Mouse (Mus musculus): ENCODE data around the gene Aldh1b1.
A peak's percentile ranks its signal among the peaks of the same experiment; 100 is the strongest.

The Aldh1b1 gene

DNA sequence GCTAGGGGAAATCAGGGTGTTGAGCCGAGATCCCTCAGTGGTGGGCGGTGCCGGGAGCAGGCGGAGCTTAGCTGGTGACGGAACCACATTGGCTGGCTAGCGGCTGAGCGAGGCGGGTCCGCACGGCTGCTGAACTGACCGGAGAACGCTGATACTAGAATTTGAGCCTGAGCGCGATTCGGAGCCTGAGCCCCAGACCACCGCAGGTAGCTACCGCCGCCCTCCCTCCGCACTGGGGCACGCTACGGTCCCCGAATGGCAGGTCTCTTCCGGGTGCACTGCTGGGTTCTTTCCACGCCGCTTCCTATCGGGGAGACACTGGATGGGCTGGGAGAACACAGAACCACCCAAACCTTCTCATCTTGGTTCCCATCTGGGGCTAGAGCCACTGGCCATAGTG is at the start of gene Aldh1b1:
Aldh1b1 (plus strand) TSS at position 59 of the 400 bp plus-strand sequence.
- peak; percentile 83 for DNase-seq

DNA sequence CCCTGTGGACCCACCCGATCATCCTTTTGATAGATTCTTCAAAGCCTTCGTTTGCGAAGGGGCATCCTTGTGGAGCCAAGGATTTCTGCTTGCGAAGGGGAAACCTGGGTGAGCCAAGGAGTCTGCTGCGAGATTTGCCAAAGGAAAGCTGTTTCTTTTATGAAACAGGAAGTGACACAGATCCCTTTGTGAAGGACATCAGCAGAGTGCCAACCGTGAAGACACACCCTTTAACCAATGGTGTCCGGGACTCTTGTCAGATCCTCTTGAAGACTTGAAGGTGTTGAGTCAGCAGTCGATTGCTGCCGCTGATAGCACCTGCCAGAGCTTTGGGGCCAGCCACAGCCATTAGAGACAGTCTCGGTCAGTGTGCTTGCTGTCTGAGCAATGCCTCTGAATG is 49.4 kb upstream of the Aldh1b1 start:
- DNase-seq = no peak

DNA sequence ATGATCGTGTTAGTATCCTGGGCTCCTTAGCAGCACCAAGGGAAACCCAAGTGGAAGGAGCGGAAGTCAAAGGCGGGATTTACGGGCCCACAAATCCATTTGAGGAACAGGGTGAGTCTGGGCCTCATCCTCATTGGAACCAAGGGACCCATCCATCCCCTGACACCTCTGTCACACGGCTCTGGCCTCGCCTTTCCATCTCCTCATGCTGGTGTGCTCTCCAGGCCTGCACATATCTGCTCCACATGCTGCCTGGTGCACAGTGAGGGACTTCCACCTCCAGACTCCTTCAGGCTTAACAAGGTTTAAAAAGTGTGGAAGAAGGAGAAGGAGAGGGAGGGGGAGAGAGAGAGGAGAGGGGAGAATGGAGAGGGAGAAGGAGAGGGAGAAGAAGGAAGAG is 48.3 kb upstream of the Aldh1b1 start:
- DNase-seq = no peak

DNA sequence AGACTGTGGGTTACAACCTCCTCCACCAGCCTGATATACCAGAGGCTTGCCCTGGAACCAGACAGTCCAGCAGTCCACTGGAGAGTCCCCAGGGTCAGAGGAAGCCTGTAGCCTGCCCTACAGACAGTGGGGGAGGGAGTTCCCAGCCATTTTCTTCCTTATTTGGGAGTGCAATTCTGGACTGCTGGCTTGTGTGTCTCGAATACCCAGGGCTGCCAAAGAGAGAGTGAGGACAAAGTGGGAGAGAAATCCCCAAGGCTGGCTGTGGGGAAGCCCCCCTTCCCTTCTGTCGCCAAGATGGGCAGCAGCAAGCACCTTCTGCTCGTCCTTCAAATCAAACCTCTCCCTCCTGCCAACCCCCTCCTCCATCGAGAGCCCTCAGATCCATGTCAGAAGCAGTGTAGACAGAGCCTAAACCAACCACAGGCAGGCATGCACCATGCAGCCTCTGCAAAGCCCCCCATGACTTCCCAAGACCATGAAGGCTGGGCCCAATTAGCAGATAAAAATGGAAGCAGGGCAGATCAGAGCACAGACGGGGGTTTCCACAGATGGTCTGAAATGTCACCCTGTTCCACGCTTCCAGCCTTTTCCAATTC is 45.5 kb upstream of the Aldh1b1 start:
- DNase-seq = no peak

GRCm38 (mm10) chr4:45754171-45754570 is 44.7 kb upstream of the Aldh1b1 start:
- no peak for DNase-seq

GRCm38 (mm10) chr4:45755097-45755496 is 43.7 kb upstream of the Aldh1b1 start:
- no peak for DNase-seq

- peak; percentile 28 for DNase-seq
These were observed 42.9 kb upstream of the Aldh1b1 start for GRCm38 (mm10) chr4:45755881-45756280.

DNA sequence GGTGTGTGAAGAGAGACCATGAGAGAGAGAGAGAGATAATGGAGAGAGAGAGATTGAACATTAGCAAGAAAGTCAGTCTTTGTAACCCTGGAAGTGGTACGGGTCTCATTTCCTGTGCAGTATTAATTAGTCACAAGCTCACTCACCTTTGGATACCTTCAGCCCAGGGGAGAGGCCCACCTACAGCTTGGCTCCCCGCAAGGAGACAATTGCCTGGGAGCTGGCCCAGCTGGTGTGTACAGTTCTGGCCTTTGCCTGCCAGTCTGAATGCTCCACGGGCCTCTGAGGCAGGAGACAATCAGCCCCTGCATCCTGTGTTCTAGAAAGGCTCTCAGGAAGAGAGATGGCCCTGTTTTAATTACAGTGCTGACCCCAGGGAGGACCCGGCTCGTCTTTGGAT is 40.9 kb upstream of the Aldh1b1 start:
- DNase-seq = no peak

- DNase-seq = no peak
These were observed 39.4 kb upstream of the Aldh1b1 start for GRCm38 (mm10) chr4:45759411-45759810.

DNA sequence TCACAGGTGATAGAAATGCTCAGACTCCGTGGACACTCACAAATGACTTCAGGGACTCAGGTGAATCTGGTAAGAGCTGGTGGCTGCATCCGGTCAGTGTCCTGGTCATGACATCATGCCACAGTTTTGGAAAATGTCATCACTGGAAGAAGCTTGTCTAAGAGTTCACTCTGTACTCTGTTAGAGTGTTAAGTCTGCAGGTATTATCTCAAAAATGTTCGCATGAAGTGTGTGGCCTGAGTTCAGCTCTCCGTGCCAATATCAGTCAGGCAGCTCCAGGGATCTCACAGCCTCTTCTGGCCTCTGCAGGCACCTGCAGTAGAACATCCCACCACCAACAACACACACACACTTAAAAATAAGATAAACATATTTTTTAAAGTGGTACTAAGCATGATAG is 36.2 kb upstream of the Aldh1b1 start:
- DNase-seq = no peak

DNA sequence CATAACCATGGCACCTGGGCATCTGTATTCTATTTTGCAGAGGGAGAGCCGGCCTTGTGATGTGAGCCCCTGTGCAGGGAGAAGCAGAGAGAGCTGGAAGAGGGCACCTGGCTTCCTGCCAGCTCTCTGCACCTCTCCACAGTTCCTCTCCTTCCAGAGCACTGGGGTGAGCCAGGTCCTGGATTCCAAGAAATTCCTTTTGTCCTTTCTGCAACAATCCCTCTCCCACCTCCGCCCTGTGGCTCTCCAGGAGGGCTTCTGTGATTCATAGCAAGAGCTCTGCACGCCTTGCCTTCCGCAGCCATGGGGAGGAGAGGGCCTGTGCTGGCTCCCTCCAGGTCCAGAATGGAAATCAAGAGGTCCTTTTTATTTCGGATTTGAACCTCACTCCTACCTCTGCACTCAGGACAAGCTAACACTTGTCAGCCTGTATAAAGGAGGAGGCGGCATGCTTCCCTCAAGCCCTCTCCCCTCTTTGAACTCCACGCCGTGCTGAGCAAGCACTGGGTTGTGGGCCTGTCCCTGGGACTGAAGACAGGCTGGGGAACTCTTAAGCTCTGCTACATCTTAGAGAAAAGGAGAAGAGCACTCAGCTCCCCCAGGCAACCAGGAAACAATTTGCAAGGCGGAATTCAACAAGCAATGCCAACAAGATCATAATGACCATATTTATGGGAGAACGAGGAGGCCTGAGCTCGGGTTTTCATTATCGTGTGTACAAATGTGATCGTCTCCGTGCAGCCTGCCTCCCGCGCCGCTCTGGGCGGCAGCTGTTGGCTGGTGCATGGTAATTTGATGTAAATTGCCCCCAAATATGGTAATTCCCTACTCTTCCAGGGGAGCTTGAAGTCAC is 35.3 kb upstream of the Aldh1b1 start:
- no peak for DNase-seq

GRCm38 (mm10) chr4:45764141-45764494 is 34.7 kb upstream of the Aldh1b1 start:
- DNase-seq = peak; percentile 21

DNA sequence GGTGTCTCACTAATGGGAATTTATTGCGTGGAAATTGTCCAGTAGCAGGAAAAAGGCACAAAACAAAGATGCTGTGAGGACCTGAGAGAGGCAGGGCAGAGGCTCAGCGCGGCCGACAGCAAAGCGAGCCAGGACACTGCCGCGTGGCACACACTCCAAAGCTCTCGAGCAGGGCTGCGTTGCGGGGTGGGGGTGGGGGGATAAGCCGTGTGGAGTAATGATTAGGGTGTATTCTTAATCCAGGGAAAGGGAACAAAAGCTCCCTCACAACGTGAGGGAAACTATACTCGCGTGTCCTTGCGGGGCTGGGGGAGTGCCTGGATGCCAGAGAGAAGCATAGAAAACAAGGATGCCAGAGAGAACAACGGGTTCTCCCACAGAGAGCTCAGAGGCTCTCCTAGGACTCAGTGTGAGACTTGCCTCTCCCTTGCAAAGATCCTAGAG is 33.7 kb upstream of the Aldh1b1 start:
- DNase-seq = no peak

- no peak for DNase-seq
These were observed 33.1 kb upstream of the Aldh1b1 start for GRCm38 (mm10) chr4:45765565-45766201.

DNA sequence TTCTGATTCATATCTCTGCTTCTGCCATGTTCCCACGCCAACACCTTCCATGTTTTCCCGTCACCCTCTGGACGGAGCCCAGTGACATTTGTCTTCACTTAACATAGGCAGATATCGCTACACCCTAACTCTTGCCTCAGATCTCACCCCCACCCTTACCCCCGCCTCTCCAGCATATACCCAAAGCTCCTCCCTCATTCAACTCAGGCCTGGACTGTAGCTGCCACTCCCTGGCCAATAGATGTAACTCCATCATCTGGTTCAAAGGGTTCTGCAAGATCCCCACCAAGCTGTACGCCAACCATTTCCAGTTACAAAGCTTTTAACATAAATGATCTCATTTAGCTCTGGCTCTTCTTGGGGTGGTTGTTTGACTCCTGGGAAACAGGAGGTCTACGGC is 32.0 kb upstream of the Aldh1b1 start:
- no peak for DNase-seq

GRCm38 (mm10) chr4:45767891-45768558 is 30.8 kb upstream of the Aldh1b1 start:
- peak; percentile 26 for DNase-seq

GRCm38 (mm10) chr4:45769141-45769540 is 29.7 kb upstream of the Aldh1b1 start:
- DNase-seq = no peak

GRCm38 (mm10) chr4:45769791-45770637 is 28.8 kb upstream of the Aldh1b1 start:
- no peak for DNase-seq

- no peak for DNase-seq
These were observed 28.2 kb upstream of the Aldh1b1 start for GRCm38 (mm10) chr4:45770638-45771033.

GRCm38 (mm10) chr4:45771173-45771572 is 27.6 kb upstream of the Aldh1b1 start:
- DNase-seq = no peak

- DNase-seq = peak; percentile 57
These were observed 27.2 kb upstream of the Aldh1b1 start for GRCm38 (mm10) chr4:45771619-45772018.

DNA sequence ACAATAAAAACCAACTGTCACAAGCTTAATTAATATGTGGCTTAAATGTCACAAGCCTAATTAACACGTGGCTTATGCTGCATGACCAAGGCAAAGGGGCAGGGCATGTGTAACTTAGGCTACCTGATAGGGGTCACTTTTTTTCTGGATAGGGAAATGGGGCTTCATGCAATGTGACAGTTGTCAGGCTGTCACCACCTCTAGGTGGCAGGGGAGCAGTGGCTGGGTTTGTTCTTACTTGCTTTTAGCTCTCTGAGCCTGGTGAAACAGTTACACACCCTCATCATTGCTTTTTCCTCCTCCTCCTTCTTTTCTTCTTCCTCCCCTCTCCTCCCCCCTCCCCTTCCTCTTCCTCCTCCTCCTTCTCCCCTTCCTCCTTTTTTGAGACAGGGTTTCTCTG is 15.2 kb upstream of the Aldh1b1 start:
- DNase-seq = no peak

Measured in lung, postnatal 36 days (tissue).